Mouse (Mus musculus) forebrain, embryonic 12.5 days (tissue): Measurements from ENCODE around the gene Pgm2. TPM values are rescaled to one million over a fixed set of nuclear protein-coding genes. Genes with fewer than 3 reads are reported as not detected.

Experiments used
- ATAC-seq: fragments of 200-750 bp; cut with Nextera tagmentation; 2 replicates; pipeline ENCODE4 v1.8.0; 2017; ENCODE audit warnings: moderate TSS enrichment; ENCODE audit not compliant: low FRiP score
- H3K27ac ChIP-seq: fragments of 300-500 bp; sonication (generic); 2 replicates; pipeline ENCODE4 v1.5.1; 2016; ENCODE audit warnings: mild to moderate bottlenecking
- H3K27me3 ChIP-seq: fragments of 300-500 bp; sonication (generic); 2 replicates; pipeline ENCODE4 v1.6.1; 2016; ENCODE audit warnings: mild to moderate bottlenecking
- H3K36me3 ChIP-seq: fragments of 300-500 bp; sonication (generic); replicated peaks from 2 replicates; pipeline ENCODE4 v1.6.1; 2016; ENCODE audit warnings: mild to moderate bottlenecking
- H3K4me1 ChIP-seq: fragments of 300-500 bp; sonication (generic); 2 replicates; pipeline ENCODE4 v1.6.1; 2016
- H3K4me2 ChIP-seq: fragments of 300-500 bp; sonication (generic); 2 replicates; pipeline ENCODE4 v1.6.1; 2016; ENCODE audit warnings: mild to moderate bottlenecking, moderate library complexity
- H3K4me3 ChIP-seq: fragments of 300-500 bp; sonication (generic); replicated peaks from 2 replicates; pipeline ENCODE4 v1.5.1; 2016; ENCODE audit warnings: mild to moderate bottlenecking
- H3K9ac ChIP-seq: fragments of 300-500 bp; sonication (generic); 2 replicates; pipeline ENCODE4 v1.6.1; 2016; ENCODE audit warnings: mild to moderate bottlenecking
- H3K9me3 ChIP-seq: fragments of 300-500 bp; sonication (generic); 2 replicates; pipeline ENCODE4 v1.6.1; 2016
- WGBS: fragments of 180-500 bp; shearing (Covaris S2); methylation state at CpG from one replicate; pipeline ENCODE4 v1.1.7; 2016; 5-methylcytosine and 5-hydroxymethylcytosine counted together
- polyA plus RNA-seq: library from polyadenylated mRNA; unstranded; fragments of >200 nt; fragmentation: Nextera tagmentation; extraction: Ambion mirVana; gene quantifications from 2 replicates; pipeline ENCODE4 v1.2.1, GENCODE M21; 2016

Gene Pgm2
- polyA plus RNA-seq, 1 experiment from 2014 or later: 31.5 TPM

DNA sequence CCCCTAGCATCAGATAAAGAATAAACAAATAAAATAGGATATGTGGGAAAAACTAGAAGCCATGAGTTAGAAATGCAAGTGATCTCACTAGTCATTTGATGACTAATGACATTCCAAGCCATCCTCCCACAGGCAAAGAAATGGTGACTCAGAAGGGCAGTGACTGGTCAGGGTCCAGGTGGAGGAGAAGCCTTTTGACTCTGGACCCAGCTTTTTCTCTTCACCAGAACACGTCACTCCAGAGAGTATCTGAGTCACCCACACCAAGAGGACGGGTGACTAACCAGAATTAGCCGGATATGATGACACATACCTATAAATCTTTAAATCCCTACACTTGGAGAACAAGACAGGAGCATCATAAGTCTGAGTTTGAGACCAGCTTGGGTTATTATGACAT, 19.6 kb downstream of the Pgm2 start:
- Histone ChIP-seq H3K27me3 (no peaks in the 10 kb centered on the region), H3K27ac (no peak overlapping the region), H3K4me2 (no peak overlapping the region), H3K9ac (no peak overlapping the region), H3K9me3 (peaks cover 12% of the 10 kb centered on the region; the same call in 1 of the 2 replicates), H3K36me3 (peaks cover 69% of the 10 kb centered on the region), H3K4me3 (no peak overlapping the region), H3K4me1 (no peaks in the 10 kb centered on the region)
- no peak for ATAC-seq
- 93% methylated on average over 3 of the region's 3 CpGs for whole genome bisulfite sequencing

DNA sequence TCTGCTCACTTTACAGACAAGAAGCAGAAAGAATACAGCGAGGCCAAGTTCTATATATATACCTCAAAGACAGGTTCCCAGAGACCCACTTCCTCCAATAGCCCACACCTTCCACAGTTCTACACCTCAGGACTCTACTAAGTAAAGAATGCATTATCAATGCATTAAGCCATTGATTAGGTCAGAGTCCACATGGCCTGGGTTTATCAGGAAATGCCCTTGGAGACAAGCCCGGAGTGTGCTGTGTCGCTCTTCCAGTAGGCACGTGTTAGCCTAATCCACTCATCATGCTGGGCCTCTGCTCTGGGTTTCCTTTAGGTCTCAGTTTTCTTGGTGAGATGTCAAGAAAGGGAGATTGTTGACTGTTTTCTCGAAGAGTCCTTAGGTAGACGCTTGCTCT, 21.5 kb downstream of the Pgm2 start:
- Histone ChIP-seq H3K4me1 (no peaks in the 10 kb centered on the region), H3K4me3 (no peak overlapping the region), H3K27me3 (no peaks in the 10 kb centered on the region), H3K36me3 (peaks cover 60% of the 10 kb centered on the region), H3K9ac (no peak overlapping the region), H3K9me3 (peaks cover 12% of the 10 kb centered on the region; the same call in 1 of the 2 replicates), H3K27ac (no peak overlapping the region), H3K4me2 (no peak overlapping the region)
- ATAC-seq: no peak
- 96% methylated on average over 6 of the region's 6 CpGs for whole genome bisulfite sequencing

DNA sequence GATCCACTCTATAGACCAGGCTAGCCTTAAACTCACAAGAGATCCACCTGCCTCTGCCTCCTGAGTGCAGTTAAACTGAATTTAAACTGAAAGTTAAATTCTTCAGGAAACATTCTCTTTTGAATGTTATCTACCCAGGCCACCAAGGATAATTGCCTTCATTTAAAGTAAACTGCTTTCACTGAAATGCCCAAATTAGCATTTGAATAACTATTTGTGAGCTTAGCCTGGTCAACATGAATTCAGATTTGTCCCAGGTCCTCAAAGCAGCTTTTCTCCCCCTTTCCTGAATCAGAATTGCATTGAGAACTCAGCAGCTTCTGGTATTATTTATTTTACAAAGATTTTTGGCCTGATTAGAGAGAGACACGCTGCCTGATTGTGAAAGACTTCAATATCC, 24.4 kb downstream of the Pgm2 start:
- H3K4me3 ChIP-seq: no peak overlapping the region
- H3K36me3 ChIP-seq: peaks cover 45% of the 10 kb centered on the region
- H3K4me2 ChIP-seq: no peak overlapping the region
- H3K4me1 ChIP-seq: no peaks in the 10 kb centered on the region
- H3K27ac ChIP-seq: no peak overlapping the region
- no peak overlapping the region for H3K9ac ChIP-seq
- H3K27me3 ChIP-seq: no peaks in the 10 kb centered on the region
- 28% methylated on average over 1 of the region's 1 CpGs for WGBS
- peaks cover 12% of the 10 kb centered on the region; the same call in 1 of the 2 replicates for H3K9me3 ChIP-seq
- ATAC-seq: no peak

DNA sequence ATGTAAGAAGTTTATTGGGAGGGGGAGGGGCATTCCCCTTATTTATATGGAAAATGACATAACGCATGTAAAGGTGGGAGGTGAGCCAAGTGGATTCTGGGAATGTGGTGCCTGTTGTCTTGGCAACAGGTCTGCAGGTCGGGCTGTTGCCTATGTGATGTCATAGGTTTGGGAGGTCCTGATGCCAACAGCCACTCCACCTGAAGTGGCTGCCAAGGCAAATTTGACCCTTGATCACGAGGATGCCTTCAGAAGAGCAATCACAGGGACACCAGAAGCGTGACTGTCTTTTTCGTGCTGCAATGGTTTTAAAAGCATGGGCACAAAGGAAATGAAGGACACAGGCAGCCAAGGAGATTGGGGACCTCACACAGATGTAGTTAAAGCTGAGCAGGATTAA, 33.0 kb downstream of the Pgm2 start:
- ATAC-seq: no peak
- Histone ChIP-seq H3K9ac (no peak overlapping the region), H3K4me2 (no peak overlapping the region), H3K9me3 (no peaks in the 10 kb centered on the region), H3K27ac (no peak overlapping the region), H3K27me3 (no peaks in the 10 kb centered on the region), H3K4me3 (no peak overlapping the region), H3K36me3 (peaks cover 11% of the 10 kb centered on the region), H3K4me1 (no peaks in the 10 kb centered on the region)
- 76% methylated on average over 5 of the region's 5 CpGs for WGBS

GRCm38 (mm10) chr5:64131550-64131949, 38.8 kb downstream of the Pgm2 start:
- no peak overlapping the region for H3K4me3 ChIP-seq
- H3K27ac ChIP-seq: no peak overlapping the region
- H3K9ac ChIP-seq: no peak overlapping the region
- H3K4me2 ChIP-seq: no peak overlapping the region
- H3K27me3 ChIP-seq: no peaks in the 10 kb centered on the region
- ATAC-seq: no peak
- peaks cover 11% of the 10 kb centered on the region for H3K36me3 ChIP-seq
- no peaks in the 10 kb centered on the region for H3K4me1 ChIP-seq
- no peaks in the 10 kb centered on the region for H3K9me3 ChIP-seq
- WGBS: 68% methylated on average over 5 of the region's 5 CpGs

- no peak overlapping the region for H3K27ac ChIP-seq
- H3K9me3 ChIP-seq: no peaks in the 10 kb centered on the region
- no peak for ATAC-seq
- H3K27me3 ChIP-seq: no peaks in the 10 kb centered on the region
- no peak overlapping the region for H3K4me3 ChIP-seq
- no peaks in the 10 kb centered on the region for H3K4me1 ChIP-seq
- 87% methylated on average over 4 of the region's 4 CpGs for WGBS
- no peaks in the 10 kb centered on the region for H3K36me3 ChIP-seq
- no peak overlapping the region for H3K9ac ChIP-seq
- H3K4me2 ChIP-seq: no peak overlapping the region
Measured at GRCm38 (mm10) chr5:64133901-64134300, 41.2 kb downstream of the Pgm2 start.

DNA sequence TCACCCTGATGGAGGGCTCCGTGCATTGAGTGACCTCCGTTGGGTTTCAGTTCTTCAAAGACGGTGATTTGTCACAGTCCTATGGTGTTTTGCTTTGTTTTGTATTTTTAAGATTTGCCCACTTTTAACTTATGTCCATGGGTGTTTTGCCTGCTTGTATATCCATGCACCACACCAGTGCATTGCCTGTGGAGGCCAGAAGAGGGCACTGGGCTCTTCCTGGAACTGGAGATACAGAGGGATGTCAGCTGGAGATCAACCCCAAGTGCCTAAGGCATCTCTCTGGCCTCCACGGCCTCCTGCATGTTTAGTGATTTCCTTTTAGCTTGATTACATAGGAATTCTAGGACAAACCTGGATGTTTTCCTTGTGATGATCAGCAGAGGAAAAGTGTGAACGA, 43.6 kb downstream of the Pgm2 start:
- WGBS: 79% methylated on average over 5 of the region's 5 CpGs

DNA sequence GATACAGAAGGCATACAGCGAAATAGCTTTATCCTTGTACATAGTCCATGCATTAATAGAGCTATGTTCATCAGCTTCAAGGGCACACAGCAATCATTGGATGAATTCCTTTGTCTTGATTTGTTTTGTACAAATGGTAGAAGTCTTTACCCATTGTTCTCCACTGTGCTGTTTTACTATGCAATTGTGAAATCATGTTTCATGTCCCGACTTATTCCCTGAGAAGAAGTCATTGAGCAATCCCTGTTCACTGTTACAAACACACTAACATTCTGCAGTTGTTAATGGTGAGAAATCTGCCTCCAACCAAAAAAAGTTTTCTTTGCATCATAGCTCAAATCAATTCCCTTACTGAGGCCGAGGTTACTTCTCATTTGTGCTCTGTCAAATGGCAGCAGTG, 47.5 kb downstream of the Pgm2 start:
- no peak for ATAC-seq
- H3K4me1 ChIP-seq: no peaks in the 10 kb centered on the region

More for the DNA sequence above, 43.6 kb downstream of the Pgm2 start:
- no peaks in the 10 kb centered on the region for H3K9me3 ChIP-seq
- ATAC-seq: no peak
- no peak overlapping the region for H3K4me3 ChIP-seq
- no peak overlapping the region for H3K9ac ChIP-seq
- H3K36me3 ChIP-seq: no peaks in the 10 kb centered on the region
- no peaks in the 10 kb centered on the region for H3K4me1 ChIP-seq
- H3K27ac ChIP-seq: no peak overlapping the region
- no peaks in the 10 kb centered on the region for H3K27me3 ChIP-seq
- no peak overlapping the region for H3K4me2 ChIP-seq

GRCm38 (mm10) chr5:64144315-64144714, 51.6 kb downstream of the Pgm2 start:
- Histone ChIP-seq H3K9ac (no peak overlapping the region), H3K4me2 (no peak overlapping the region), H3K27ac (no peak overlapping the region), H3K9me3 (no peaks in the 10 kb centered on the region), H3K4me3 (no peak overlapping the region), H3K36me3 (no peaks in the 10 kb centered on the region), H3K4me1 (no peaks in the 10 kb centered on the region), H3K27me3 (no peaks in the 10 kb centered on the region)
- no peak for ATAC-seq
- WGBS: 83% methylated on average over 5 of the region's 5 CpGs

More for the DNA sequence above, 47.5 kb downstream of the Pgm2 start:
- H3K9me3 ChIP-seq: no peaks in the 10 kb centered on the region
- H3K36me3 ChIP-seq: no peaks in the 10 kb centered on the region
- no peak overlapping the region for H3K4me3 ChIP-seq
- H3K27ac ChIP-seq: no peak overlapping the region
- H3K4me2 ChIP-seq: no peak overlapping the region
- H3K27me3 ChIP-seq: no peaks in the 10 kb centered on the region
- 78% methylated on average over 3 of the region's 3 CpGs for WGBS
- H3K9ac ChIP-seq: no peak overlapping the region

- Histone ChIP-seq H3K4me1 (no peaks in the 10 kb centered on the region), H3K27me3 (0 out of 2 replicates have a peak, but pooled peaks cover 2% of the 10 kb centered on the region), H3K4me2 (no peak overlapping the region), H3K9ac (no peak overlapping the region), H3K36me3 (no peaks in the 10 kb centered on the region), H3K9me3 (no peaks in the 10 kb centered on the region), H3K27ac (no peak overlapping the region), H3K4me3 (no peak overlapping the region)
- no peak for ATAC-seq
- WGBS: 85% methylated on average over 10 of the region's 10 CpGs
Measured at GRCm38 (mm10) chr5:64146384-64147005, 53.7 kb downstream of the Pgm2 start.

DNA sequence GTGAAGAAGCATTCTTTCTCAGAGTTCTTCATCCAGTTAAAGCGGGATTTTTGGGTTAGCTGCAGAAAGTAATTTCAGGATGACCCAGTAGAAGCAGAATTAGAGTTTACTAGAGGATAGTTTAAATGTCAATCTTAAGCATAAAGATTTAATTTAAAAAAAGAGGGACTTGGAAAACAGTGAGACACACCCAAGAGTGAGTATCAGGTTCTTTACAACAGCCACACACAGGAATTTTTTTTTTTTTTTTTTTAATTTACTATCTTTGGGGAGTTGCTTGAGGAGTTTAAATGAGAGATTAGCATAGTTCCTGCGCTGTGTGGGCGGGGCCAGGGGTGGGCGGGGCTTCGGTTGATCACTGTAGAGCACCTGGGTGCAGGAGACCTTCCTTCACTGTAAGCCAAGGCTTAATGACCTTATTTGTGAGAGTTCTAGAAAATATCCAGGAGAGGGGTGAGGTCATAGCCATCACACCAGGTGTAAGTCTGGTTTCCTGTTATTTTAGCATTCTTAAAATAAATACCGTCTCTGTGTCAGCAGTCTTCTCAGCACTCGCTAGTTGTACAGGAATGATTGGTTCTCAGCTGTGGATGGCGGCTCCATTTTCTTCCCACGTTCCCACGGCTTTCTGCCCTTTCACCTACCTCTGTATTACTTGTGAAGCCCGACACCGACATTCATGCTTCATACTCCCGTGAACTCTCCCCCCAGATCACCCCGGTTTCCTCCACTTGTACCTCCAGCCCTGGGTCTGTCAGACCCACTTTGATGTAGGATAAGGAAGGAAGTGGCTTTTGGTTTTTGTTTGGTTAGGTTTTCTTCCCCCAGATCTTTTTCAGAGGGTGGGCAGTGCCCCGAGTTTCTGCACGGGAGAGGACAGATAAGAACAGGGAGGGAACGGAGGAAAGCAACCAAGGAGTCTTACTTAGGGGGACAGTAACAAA, 56.7 kb downstream of the Pgm2 start:
- no peaks in the 10 kb centered on the region for H3K9me3 ChIP-seq
- H3K9ac ChIP-seq: no peak overlapping the region
- H3K27ac ChIP-seq: no peak overlapping the region

GRCm38 (mm10) chr5:64153319-64153718, 60.6 kb downstream of the Pgm2 start:
- no peak for ATAC-seq
- H3K4me2 ChIP-seq: no peak overlapping the region
- H3K9me3 ChIP-seq: no peaks in the 10 kb centered on the region
- H3K4me1 ChIP-seq: no peaks in the 10 kb centered on the region
- peaks cover 15% of the 10 kb centered on the region for H3K27me3 ChIP-seq
- WGBS: 86% methylated on average over 1 of the region's 1 CpGs
- no peaks in the 10 kb centered on the region for H3K36me3 ChIP-seq
- no peak overlapping the region for H3K27ac ChIP-seq
- no peak overlapping the region for H3K9ac ChIP-seq
- no peak overlapping the region for H3K4me3 ChIP-seq

More for the DNA sequence above, 56.7 kb downstream of the Pgm2 start:
- no peaks in the 10 kb centered on the region for H3K36me3 ChIP-seq
- ATAC-seq: no peak
- H3K4me3 ChIP-seq: no peak overlapping the region
- 0 out of 2 replicates have a peak, but pooled peaks cover 2% of the 10 kb centered on the region for H3K27me3 ChIP-seq
- 0 out of 2 replicates have a peak overlapping the region, but pooled peaks have one; percentile 2 for H3K4me2 ChIP-seq
- 43% methylated on average over 17 of the region's 17 CpGs for WGBS
- no peaks in the 10 kb centered on the region for H3K4me1 ChIP-seq
